Mouse (Mus musculus): Measurements from ENCODE around the gene Tnfrsf19.

The Tnfrsf19 gene

GRCm38 (mm10) chr14:61020968-61021367 lies 25.3 kb downstream of the Tnfrsf19 start:
- no peak for DNase-seq (ENCODE audit: low spot score in 2 of 2)

- DNase-seq (ENCODE audit: low spot score in 2 of 2) = no peak
These were observed 26.4 kb downstream of the Tnfrsf19 start for GRCm38 (mm10) chr14:61019880-61020279.

DNA sequence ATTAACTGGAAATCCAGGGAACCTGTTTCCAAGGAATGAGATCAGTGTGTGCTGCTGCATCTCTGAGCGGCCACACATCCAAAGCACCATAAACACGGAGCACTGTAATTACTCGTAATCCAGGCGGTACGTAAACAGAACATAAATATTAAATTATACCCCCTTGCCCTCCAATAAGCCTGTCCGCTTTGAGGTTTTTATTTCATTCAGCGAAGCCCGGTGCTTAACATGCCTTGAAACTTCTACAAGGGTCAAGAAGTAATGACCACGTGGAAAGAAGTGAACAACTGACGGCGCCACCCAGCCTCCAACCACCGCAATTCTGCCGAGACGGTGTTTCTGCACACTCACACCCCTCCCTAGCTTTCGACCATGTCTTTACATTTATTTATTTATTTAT lies 31.7 kb downstream of the Tnfrsf19 start:
- no peak for DNase-seq (ENCODE audit: low spot score in 2 of 2)

GRCm38 (mm10) chr14:61012397-61012931 lies 33.8 kb downstream of the Tnfrsf19 start:
- DNase-seq (ENCODE audit: low spot score in 2 of 2) = peak; percentile 52 to 78

- DNase-seq (ENCODE audit: low spot score in 2 of 2) = no peak
These were observed 34.6 kb downstream of the Tnfrsf19 start for GRCm38 (mm10) chr14:61011621-61012174.

DNA sequence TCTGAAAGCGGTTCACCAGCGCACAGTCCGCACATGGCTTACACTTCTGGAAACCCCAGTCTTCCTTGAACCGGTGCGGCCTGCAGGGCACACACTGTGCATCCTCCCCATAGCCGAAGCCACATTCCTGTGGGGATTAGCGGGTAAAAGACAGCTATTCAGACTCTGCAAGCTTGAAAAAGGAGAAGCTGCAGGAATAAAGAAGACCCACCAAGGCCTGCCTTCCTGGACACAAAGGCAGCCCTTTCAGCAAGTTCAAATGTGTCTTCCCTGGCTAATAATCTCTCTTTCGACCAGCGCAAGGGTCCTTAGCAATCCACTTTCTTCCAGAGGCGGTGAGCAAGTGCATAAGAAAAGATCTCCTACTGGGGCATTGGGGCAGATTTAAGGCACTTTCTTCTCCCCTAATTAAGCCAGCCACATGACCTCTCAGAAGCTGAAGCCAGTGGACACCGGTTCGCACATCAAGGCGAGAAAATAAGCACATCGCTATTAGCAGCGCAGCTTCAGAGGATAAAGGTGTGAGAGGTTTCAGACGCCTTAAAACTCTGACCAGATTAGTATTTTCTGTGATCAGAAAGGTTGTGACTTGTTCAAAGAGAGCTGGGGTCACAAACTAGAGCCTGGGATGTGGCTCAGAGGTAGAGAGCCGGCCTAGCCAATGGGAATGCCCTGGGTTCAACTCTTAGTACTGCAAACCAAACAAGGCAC lies 41.0 kb downstream of the Tnfrsf19 start:
- DNase-seq (ENCODE audit: low spot score in 2 of 2) = no peak

- no peak for DNase-seq (ENCODE audit: low spot score in 2 of 2)
These were observed 42.6 kb downstream of the Tnfrsf19 start for GRCm38 (mm10) chr14:61003676-61004075.

DNA sequence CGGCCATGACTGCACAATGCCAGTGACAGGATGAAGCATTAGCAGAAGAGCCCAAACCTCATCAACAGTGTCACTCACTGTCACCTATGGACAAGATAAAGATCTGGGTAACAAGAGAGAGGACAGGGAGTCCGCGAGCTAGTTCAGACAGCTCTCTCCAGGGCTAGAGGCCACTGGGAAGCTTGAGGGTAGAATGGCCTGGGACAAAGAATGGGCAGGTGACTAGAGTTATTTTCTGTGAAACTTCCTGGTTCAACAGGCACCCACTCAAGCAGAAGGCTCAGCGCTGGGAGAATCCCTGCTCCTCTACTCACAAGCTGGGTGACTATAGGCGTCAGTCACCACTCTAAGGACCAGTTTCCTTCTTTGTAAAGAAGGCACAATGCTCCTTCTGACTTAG lies 46.2 kb downstream of the Tnfrsf19 start:
- no peak for DNase-seq (ENCODE audit: low spot score in 2 of 2)

DNA sequence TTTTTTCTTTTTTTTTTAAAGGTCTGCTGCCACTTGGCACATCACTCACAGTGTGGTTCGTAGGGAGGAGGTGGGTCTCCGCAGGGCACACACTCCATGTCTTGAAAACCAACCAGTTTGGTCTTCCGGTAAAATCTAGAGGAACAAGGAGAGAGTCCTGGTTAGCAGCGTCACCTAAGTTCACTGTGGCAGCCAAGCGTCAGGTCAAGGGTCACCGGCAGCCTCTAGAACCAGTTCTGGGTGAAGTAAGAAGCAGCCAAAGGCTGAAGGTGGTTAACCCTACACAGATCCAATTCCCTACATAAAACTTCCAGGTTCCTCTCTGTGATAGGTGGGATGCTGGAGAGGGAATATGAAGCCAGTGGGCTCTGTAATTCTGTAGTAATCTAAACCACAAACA lies 49.7 kb downstream of the Tnfrsf19 start:
- DNase-seq (ENCODE audit: low spot score in 2 of 2) = no peak

DNA sequence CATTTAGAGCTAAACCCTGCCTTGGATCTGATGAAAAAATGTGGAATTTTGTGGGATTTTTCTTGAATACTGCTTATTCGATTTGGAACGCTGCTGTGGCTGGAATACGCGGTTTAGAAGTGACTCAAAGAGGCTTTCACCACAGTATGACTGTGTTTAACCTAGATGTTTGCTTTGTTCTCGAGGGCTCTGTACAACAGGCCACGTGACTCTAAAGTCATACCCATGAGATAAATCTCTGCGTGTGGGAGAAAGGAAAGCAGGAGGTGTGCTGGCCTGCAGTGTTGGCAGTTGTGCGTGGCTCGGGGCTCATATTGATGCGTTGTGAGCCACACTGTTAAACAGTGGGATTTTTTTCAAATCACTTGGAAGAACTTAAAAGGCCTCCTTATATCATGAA lies 52.8 kb downstream of the Tnfrsf19 start:
- no peak for DNase-seq (ENCODE audit: low spot score in 2 of 2)

GRCm38 (mm10) chr14:60993092-60993491 lies 53.2 kb downstream of the Tnfrsf19 start:
- no peak for DNase-seq (ENCODE audit: low spot score in 2 of 2)

DNA sequence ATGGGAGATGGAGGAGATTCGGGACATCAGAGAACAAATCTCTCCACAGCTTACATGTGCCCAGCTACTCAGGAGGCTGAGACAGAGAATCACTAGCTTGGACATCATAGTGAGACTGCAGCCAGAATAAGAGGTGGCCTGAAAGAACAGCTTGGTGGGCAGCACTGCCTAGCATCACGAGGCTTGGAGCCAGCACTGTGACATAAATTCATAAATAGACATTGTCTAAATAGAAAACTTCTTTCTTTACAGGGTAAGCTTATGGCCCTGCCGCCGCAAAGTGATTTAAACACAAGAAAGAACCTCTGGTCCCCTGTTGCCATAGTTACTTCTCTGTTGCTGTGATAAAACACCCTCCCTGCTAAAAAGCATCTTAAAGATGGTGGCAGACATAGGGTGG lies 54.1 kb downstream of the Tnfrsf19 start:
- DNase-seq (ENCODE audit: low spot score in 2 of 2) = no peak

DNA sequence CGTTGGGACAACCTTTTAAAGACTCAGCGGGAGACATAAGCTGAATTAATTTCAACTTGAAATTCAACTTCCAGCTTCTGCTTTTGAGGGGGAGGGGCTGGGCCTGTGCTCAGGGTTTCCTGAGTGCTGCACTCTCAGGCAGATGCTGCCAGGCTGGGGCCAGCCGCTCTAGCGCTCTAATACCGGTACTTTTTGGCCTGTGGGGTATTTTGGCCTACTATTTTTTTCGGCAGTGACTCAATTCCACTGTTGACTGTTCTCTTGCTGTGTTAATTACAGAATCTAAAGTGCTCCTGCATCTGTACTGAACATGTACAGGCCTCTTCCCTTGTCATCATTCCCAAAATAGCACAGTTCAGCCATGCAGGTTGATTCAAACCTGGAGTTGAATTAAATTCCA lies 58.1 kb downstream of the Tnfrsf19 start:
- DNase-seq (ENCODE audit: low spot score in 2 of 2) = no peak

- DNase-seq (ENCODE audit: low spot score in 2 of 2) = no peak
These were observed 59.4 kb downstream of the Tnfrsf19 start for GRCm38 (mm10) chr14:60986926-60987325.

DNA sequence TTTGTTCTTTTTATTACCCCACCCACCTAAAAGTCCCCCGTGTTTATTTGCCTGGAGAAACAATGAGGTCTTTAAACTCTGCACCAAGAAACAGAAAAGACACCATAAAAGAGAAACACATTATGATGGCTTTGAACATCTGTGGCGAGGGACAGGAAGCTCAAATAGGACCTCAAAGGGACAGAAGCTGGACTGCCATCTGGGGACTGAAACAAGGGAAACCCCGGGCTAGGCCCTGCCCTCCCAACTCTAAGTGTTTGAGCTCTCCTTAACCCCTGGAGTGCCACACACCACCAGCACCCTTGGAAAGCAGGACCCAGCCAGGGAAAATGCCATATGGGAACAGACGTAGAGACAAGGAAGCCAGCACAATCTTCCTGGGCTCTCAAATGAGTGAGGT lies 61.2 kb downstream of the Tnfrsf19 start:
- no peak for DNase-seq (ENCODE audit: low spot score in 2 of 2)

DNA sequence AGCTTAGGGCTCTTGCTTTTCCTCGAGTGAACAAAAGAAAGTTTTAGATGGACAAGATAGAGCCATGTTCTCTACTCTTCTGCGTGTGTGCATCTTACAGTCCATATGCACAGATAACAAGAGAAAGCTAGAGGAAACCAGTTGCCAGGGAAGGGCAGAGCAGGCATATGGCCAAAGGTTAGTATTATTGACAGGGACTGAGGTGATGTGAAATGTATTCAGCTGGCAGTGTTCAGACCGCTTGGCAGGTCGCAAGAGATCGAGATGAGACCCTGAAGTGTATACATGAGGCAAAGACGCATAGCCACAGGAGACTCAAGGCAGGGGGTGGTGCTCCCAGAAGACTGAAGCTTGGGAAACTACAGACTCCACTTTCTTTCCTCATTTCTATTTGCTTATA lies 62.0 kb downstream of the Tnfrsf19 start:
- no peak for DNase-seq (ENCODE audit: low spot score in 2 of 2)

DNA sequence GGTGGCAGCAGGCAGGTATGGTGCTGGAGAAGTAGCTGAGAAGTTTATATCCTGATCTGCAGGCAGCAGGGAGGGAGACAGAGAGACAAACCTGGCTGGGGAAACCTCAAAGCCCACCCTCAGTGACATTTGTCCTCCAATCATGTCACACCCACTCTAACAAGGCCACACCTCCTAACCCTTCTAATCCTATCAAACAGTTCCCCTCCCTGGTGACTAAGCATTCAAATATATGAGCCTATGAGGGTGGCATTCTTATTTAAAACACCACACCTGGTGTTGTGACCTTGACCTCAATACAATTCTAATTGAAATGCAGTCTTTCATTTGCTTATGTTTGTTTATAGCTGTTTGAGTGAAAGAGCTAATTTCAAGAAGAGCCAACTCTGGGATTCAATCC lies 64.2 kb downstream of the Tnfrsf19 start:
- DNase-seq (ENCODE audit: low spot score in 2 of 2) = no peak

DNA sequence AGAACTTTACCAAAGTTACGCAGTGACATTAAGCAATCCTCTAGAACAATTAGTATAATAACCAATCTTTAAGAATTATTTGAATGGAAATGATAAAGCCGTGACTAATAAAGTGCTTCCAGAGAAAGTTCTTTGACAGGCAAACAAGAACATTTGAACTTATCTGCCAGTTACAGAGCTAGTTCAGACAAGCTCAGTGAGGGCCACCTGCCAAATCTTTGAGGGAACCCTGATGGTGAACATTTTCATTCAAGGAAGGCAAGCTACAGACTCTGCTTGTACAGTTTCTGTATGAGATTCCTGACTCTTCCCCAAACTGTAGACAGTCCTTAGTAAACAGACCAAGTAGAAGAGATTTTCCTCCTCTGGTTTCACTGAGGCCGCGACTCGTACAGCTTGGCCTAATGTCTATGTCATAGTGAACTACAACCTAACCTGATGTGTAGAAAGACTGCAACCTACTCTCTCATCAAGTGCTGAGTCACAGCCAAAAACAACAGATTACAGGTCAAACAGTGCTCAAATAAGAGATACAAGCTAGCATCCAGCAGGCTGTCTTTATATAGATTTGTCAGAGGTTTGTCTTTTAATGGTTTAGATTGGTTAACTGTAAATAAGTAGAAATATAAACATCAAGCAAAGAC lies 65.9 kb downstream of the Tnfrsf19 start:
- no peak for DNase-seq (ENCODE audit: low spot score in 2 of 2)

- no peak for DNase-seq (ENCODE audit: low spot score in 2 of 2)
These were observed 68.2 kb downstream of the Tnfrsf19 start for GRCm38 (mm10) chr14:60978129-60978528.

DNA sequence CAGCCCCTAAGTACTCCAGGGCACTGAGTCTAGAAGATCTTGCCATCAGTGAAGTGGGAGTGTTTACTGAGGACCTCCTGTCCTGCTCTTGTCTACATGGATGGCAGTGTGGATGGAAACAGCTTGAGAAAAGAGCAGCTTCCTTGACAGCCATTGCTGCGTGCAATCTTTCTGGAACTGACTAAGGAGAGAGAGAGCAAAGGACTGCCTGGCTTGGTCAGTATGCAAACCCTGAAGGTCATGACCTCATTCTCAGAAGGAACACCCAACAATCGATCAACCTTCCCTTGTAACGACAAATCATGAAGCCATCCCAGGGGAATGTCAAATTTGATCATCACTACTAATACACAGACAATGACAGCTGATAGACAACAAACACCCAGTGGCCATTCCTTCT lies 70.1 kb downstream of the Tnfrsf19 start:
- DNase-seq (ENCODE audit: low spot score in 2 of 2) = no peak

GRCm38 (mm10) chr14:60975736-60976135 lies 70.6 kb downstream of the Tnfrsf19 start:
- no peak for DNase-seq (ENCODE audit: low spot score in 2 of 2)

- no peak for DNase-seq (ENCODE audit: low spot score in 2 of 2)
These were observed 75.3 kb downstream of the Tnfrsf19 start for GRCm38 (mm10) chr14:60970961-60971360.

DNA sequence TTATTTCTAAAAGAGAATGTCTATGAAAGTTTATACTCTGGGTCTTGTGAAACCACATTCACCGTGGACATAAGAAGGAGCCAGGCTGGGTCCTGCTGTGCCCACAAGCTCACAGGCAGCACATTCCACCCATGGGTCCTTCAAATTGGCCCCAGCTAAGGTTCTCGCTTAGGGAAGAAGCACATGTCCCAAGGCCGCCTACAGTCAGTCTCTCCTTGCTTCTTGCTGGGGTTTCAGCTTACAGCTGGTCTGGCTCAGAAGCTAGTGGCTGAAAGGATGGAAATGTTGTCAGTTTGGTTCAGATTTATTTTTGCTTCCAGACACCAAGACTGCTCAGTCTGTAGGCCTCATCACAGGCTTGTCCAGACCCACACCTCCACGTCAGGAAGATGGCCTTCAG lies 80.2 kb downstream of the Tnfrsf19 start:
- no peak for DNase-seq (ENCODE audit: low spot score in 2 of 2)

All from urinary bladder, postnatal 4 days (tissue).